Mouse (Mus musculus) small intestine, adult 2 months (tissue): ENCODE results near the gene Lypd3. TPM values are rescaled to one million over a fixed set of nuclear protein-coding genes. Genes with fewer than 3 reads are reported as not detected.

Source experiments
- H3K27ac ChIP-seq: fragments of 200-500 bp; 2 replicates; pipeline ENCODE4 v1.5.1; 2012; ENCODE audit warnings: low read depth, low read length, control low read depth, inconsistent platforms; ENCODE audit not compliant: insufficient read depth
- H3K27me3 ChIP-seq: fragments of 200-500 bp; 2 replicates; pipeline ENCODE4 v1.6.1; 2012; ENCODE audit warnings: mild to moderate bottlenecking, moderate library complexity, low read length, inconsistent platforms; ENCODE audit not compliant: control insufficient read depth, insufficient read depth
- H3K36me3 ChIP-seq: fragments of 200-500 bp; 2 replicates; pipeline ENCODE4 v1.6.1; 2012; ENCODE audit warnings: mild to moderate bottlenecking, low read length, control low read depth, inconsistent platforms; ENCODE audit not compliant: control insufficient read depth, insufficient read depth
- H3K4me1 ChIP-seq: fragments of 200-500 bp; 2 replicates; pipeline ENCODE4 v1.6.1; 2012; ENCODE audit warnings: low read length, inconsistent platforms, mixed read lengths; ENCODE audit not compliant: control insufficient read depth, insufficient read depth, insufficient read length
- H3K4me3 ChIP-seq: fragments of 200-500 bp; 2 replicates; pipeline ENCODE4 v1.5.1; 2012; ENCODE audit warnings: low read depth, mild to moderate bottlenecking, control low read depth, inconsistent platforms, low read length, moderate library complexity
- CTCF ChIP-seq: fragments of 200-500 bp; IDR thresholded peaks from 2 replicates; pipeline ENCODE4 v1.5.1; 2012; ENCODE audit warnings: low read depth, mild to moderate bottlenecking, control low read depth, inconsistent platforms, low read length, moderate library complexity, mixed read lengths; ENCODE audit not compliant: insufficient replicate concordance, insufficient read length; ENCODE audit errors: extremely low read depth
- POLR2A ChIP-seq: fragments of 200-500 bp; IDR thresholded peaks from 2 replicates; pipeline ENCODE4 v1.6.1; 2012; ENCODE audit warnings: low read depth, mild to moderate bottlenecking, control low read depth, inconsistent platforms, low read length, moderate library complexity
- WGBS: fragments of 180-500 bp; shearing (Covaris S2); methylation state at CpG from one replicate; pipeline ENCODE4 v1.1.7; 2018; 5-methylcytosine and 5-hydroxymethylcytosine counted together
- polyA plus RNA-seq: library from polyadenylated mRNA; depleted of rRNA; stranded (reverse); fragments of >200 nt; gene quantifications from 2 replicates; pipeline ENCODE4 v1.2.3, GENCODE M21; 2012; rRNA removed

Gene Lypd3
- 0.42 and 0.70 TPM in 2 replicates for polyA plus RNA-seq

DNA sequence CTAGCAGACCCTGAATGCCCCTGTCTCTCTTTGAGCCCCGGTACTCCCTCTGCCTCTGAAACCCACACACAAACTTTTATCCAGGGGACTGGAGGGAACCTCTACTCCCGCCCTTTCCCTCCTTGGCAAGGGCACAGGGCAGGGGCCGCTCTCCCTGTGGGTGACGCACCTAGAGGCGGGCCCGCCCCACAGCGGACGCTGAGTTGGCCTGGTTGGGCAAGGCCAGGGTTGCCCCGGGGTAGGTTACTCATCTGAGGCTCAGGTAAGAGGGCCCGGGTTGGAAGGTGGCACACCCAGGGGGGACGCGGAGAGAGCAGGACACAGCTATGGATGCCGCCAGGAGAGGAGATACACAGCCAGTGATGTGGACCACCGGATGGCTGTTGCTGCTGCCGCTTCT, at the start of gene Lypd3:
Gene Lypd3 (plus strand): TSS at position 287 of the 400 bp plus-strand sequence.
- Histone ChIP-seq H3K27ac (no peak within 1 kb of the TSS), H3K27me3 (peaks cover 23% of the 10 kb centered on the region), H3K4me1 (peaks cover 8% of the 10 kb centered on the region), H3K36me3 (no peaks in the 10 kb centered on the region), H3K4me3 (no peak within 1 kb of the TSS)
- TF ChIP-seq CTCF (no peak), POLR2A (no peak)
- 20% methylated on average over 15 of the region's 15 CpGs for WGBS

DNA sequence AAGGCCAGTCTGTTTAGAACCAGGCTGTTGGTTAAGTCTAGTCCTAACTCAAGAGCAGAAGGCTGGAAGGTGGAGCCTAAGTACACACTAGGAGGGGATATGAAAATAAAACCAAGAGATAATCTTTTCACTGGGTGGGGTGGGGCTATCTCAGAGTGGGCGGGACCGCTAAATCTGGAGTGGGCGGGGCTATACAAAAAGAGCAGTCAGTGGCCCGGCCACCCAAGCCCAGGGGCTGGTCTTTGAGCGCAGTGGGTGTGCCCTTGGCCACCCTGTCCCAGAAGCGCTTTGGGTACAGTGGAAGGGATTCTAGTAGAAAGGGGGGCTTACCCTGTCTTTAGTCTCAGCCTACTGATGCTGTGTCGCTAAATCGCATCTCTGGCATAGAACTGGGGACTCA, 49.5 kb upstream of the Lypd3 start:
- TF ChIP-seq POLR2A (no peak), CTCF (no peak)
- Histone ChIP-seq H3K27ac (no peak overlapping the region), H3K4me3 (no peak overlapping the region)

DNA sequence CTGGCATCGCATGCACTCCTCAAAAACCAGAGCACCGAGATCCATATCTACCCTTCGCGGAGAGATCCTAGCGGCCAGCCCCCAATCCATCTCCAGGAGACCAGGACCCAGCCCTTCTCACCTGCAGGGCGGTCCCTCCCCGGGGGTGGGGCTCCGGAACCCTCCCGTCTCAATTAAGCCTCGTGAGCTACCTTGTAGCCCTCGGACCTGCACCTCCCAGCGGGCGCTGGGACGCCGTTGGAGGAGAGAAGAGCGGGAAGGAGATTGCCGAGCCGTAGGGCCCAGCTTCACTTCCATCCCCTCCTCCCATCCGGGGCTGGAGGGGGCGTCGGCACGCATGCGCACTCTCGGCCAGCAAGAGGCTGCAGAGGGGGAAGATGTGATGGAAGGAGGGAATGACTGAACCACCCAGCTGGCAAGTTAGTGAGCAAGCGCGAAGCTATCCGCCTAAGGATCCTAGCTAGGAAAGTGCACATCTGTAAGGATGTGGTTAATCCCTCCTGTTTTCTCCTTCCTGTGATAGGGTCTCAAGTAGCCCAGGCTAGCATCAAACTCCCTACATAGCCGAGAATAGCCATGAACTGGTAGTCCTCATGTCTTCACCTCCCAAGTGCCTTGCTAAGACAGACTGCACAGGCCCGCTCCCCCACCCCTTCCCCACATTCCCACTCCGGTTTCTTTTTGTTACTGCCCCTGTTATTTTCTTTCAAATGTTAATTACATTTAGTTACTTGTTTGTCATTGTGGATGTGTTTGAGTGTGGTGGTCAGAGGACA, 48.8 kb upstream of the Lypd3 start, which contains the start of the genes Ethe1 and Zfp575:
Gene Ethe1 (plus strand): TSS at position 214 of the 776 bp plus-strand sequence.
Gene Zfp575 (minus strand): TSS at position 312 of the 776 bp plus-strand sequence.
- Histone ChIP-seq H3K4me1 (peaks cover 26% of the 10 kb centered on the region), H3K27me3 (no peaks in the 10 kb centered on the region), H3K36me3 (no peaks in the 10 kb centered on the region), H3K4me3 (peak within 1 kb of the TSS; percentile 54), H3K27ac (peak within 1 kb of the TSS; percentile 69)
- 15% methylated on average over 30 of the region's 30 CpGs for WGBS
- TF ChIP-seq CTCF (no peak), POLR2A (no peak)

More for the DNA sequence above, 49.5 kb upstream of the Lypd3 start:
- 8% methylated on average over 8 of the region's 8 CpGs for WGBS
- Histone ChIP-seq H3K36me3 (no peaks in the 10 kb centered on the region), H3K27me3 (no peaks in the 10 kb centered on the region), H3K4me1 (peaks cover 20% of the 10 kb centered on the region)

DNA sequence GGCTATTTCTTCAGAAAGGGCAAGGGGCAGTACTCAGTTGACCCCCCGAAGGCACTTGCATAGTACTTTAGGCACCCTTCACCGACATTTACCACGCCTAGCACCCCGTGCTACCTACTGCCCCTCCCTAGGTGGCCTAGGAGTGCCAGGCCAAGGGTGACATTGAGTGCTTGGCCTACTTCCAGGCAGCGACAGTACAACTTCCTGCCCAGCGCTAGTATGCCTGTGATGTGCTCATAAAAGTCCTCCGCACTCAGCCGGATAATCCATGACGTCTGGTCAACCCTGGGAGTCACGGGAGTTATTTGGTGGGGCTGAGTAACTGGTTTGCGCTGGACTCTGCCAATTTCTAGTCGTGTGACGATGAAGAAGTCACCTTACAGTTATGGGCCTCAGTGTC, 48.0 kb upstream of the Lypd3 start:
- Histone ChIP-seq H3K4me3 (no peak overlapping the region), H3K4me1 (peaks cover 26% of the 10 kb centered on the region), H3K27ac (peak overlapping the region; percentile 69), H3K36me3 (no peaks in the 10 kb centered on the region), H3K27me3 (no peaks in the 10 kb centered on the region)
- no peak for TF ChIP-seq POLR2A
- no peak for TF ChIP-seq CTCF
- WGBS, result 15% methylated on average over 13 of the region's 13 CpGs

DNA sequence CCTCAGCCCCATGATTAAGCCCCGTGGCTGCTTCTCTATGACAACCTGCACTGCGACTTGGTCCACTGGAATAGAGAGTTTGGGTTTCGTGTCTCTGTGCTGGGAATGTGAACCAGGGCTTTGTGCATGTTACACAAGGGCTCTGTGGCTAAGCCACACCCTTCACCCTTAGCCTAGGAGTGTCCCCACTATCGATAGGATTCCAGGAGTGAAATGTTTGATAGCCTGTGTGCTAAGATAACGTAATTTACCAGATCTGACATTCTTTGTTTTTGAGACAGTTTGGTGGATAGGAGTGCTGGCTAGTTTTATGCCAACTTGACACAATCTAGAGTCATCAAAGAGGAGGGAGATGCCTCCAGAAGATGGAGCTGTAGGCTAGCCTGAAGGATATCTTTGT, 44.6 kb upstream of the Lypd3 start:
- Histone ChIP-seq H3K36me3 (no peaks in the 10 kb centered on the region), H3K27ac (no peak overlapping the region), H3K27me3 (no peaks in the 10 kb centered on the region), H3K4me3 (no peak overlapping the region), H3K4me1 (peaks cover 28% of the 10 kb centered on the region)
- TF ChIP-seq CTCF (no peak), POLR2A (no peak)
- WGBS, result 25% methylated on average over 5 of the region's 5 CpGs

DNA sequence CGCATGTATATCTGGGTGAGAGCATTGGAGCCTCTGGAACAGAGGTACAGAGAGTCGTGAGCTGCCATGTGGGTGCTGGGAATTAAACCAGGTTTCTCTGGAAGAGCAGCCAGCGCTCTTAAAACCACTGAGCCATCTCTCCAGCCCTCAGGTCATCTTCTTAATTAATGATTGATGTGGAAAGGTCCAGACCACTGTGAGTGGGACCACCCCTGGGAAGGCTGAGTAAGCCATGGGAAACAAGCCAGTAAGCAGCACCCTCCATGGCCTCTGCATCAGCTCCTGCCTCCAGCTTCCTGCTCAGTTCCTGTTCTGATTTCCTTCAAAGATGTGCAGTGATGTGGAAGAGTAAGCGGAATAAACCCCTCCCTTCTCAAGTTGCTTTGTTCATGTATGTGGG, 44.2 kb upstream of the Lypd3 start:
- Histone ChIP-seq H3K4me1 (peaks cover 27% of the 10 kb centered on the region), H3K27ac (no peak overlapping the region), H3K27me3 (no peaks in the 10 kb centered on the region), H3K36me3 (no peaks in the 10 kb centered on the region), H3K4me3 (no peak overlapping the region)
- WGBS, result 54% methylated on average over 4 of the region's 4 CpGs
- TF ChIP-seq POLR2A (no peak), CTCF (no peak)

DNA sequence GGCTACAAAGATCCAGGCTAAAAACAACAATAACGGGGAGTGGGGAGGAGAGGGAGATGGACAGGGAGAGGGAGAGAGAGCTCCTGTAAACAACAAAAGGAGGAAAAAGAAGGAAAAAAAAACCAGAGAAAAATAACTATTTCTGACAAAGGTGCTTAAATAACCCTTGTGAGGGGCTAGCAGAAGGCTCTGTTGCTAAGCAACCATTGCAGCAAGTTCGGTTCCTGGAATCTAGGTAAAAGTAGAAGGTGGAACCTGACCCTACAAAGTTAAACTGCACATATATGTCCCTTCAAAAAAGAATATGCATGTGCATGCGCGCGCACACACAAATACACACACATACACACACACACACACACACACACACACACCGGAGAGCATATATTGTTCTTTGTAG, 43.6 kb upstream of the Lypd3 start:
- Histone ChIP-seq H3K27me3 (no peaks in the 10 kb centered on the region), H3K36me3 (no peaks in the 10 kb centered on the region), H3K4me3 (no peak overlapping the region), H3K27ac (no peak overlapping the region), H3K4me1 (peaks cover 21% of the 10 kb centered on the region; the same call in 1 of the 2 replicates)
- 90% methylated on average over 6 of the region's 6 CpGs for WGBS
- TF ChIP-seq CTCF (no peak), POLR2A (no peak)
